In genomic region chr1:181539846-181540769, GRCm38 (mm10) we compare ENCODE assay signal across 11 mouse cellular contexts. TPM values are rescaled to one million over a fixed set of nuclear protein-coding genes. Genes with fewer than 3 reads are reported as not detected.
DNase-seq lines count a peak whose midpoint lies in the region; ATAC-seq lines count a peak whose summit lies in the region.
"Had no signal": no experiment of that assay in that cellular context is flagged by ENCODE, and none has a peak within 500 bp of the region (broad histone marks: within the 10 kb centered on the region; RNA-seq: fewer than 3 reads in every experiment).

No protein-coding gene starts in this region.

- no peak overlapping the region for H3K4me3 ChIP-seq in liver, embryonic 12.5 days
- no peak overlapping the region for H3K4me3 ChIP-seq in intestine, embryonic 16.5 days (ENCODE audit: low read length)
- no peak overlapping the region for H3K4me3 ChIP-seq in limb, embryonic 11.5 days (ENCODE audit: low read depth, low read length)
- H3K4me3 ChIP-seq in hindbrain, embryonic 13.5 days, result no peak overlapping the region
- H3K4me3 ChIP-seq: heart, embryonic 10.5 days had no signal

- H3K36me3 ChIP-seq in liver, embryonic 12.5 days, result no peaks in the 10 kb centered on the region
- no peaks in the 10 kb centered on the region for H3K36me3 ChIP-seq in intestine, embryonic 16.5 days (ENCODE audit: control insufficient read depth, insufficient read depth, low read length)
- no peaks in the 10 kb centered on the region for H3K36me3 ChIP-seq in limb, embryonic 11.5 days (ENCODE audit: control insufficient read depth, insufficient read depth, low read length)
- H3K36me3 ChIP-seq in splenic B cell, adult 2 months (ENCODE audit: control insufficient read depth, insufficient read depth, low read length, poor library complexity, severe bottlenecking), result no peaks in the 10 kb centered on the region
- H3K36me3 ChIP-seq in hindbrain, embryonic 13.5 days, result no peaks in the 10 kb centered on the region
- H3K36me3 ChIP-seq: heart, embryonic 10.5 days had no signal

- H3K4me1 ChIP-seq in liver, embryonic 12.5 days, result no peaks in the 10 kb centered on the region; the same call in 1 of the 2 replicates
- H3K4me1 ChIP-seq in intestine, embryonic 16.5 days (ENCODE audit: control insufficient read depth, insufficient read depth, low read length), result peaks cover 25% of the 10 kb centered on the region
- H3K4me1 ChIP-seq in limb, embryonic 11.5 days (ENCODE audit: control insufficient read depth, insufficient read depth, low read length), result peaks cover 13% of the 10 kb centered on the region
- H3K4me1 ChIP-seq in hindbrain, embryonic 13.5 days (replicated peaks), result peaks cover 10% of the 10 kb centered on the region

- no peak overlapping the region for H3K9ac ChIP-seq in liver, embryonic 12.5 days
- H3K9ac ChIP-seq in intestine, embryonic 16.5 days (ENCODE audit: low read depth, low read length), result no peak overlapping the region
- no peak overlapping the region for H3K9ac ChIP-seq in limb, embryonic 11.5 days (ENCODE audit: low read length)
- H3K9ac ChIP-seq in hindbrain, embryonic 13.5 days, result no peak overlapping the region

- DNase-seq in liver, result peak; percentile 35
- peak; percentile 39 for DNase-seq in limb, embryonic 11.5 days (ENCODE audit: low spot score)
- DNase-seq in splenic B cell, adult 2 months (ENCODE audit: low read depth, low spot score), result peak; percentile 12
- DNase-seq in gastrocnemius, adult 18-20 months (ENCODE audit: low spot score), result no peak
- DNase-seq in right cerebral cortex, adult 2 months (ENCODE audit: low spot score in 2 of 2), result no peak
- DNase-seq: cerebellum, postnatal 10 days had no signal

- H3K27ac ChIP-seq in liver, embryonic 12.5 days, result no peak overlapping the region
- peak overlapping the region; percentile 31 for H3K27ac ChIP-seq in intestine, embryonic 16.5 days (ENCODE audit: low read length)
- H3K27ac ChIP-seq in limb, embryonic 11.5 days (replicated peaks; ENCODE audit: low read depth, low read length), result no peak overlapping the region
- no peak overlapping the region; the same call in 1 of the 2 replicates for H3K27ac ChIP-seq in hindbrain, embryonic 13.5 days
- H3K27ac ChIP-seq: heart, embryonic 10.5 days had no signal

- ATAC-seq in liver, embryonic 12.5 days, result no peak
- ATAC-seq in intestine, embryonic 16.5 days, result peak; percentile 85
- no peak for ATAC-seq in limb, embryonic 11.5 days (ENCODE audit: insufficient number of reproducible peaks, low FRiP score, low TSS enrichment, low read depth)
- no peak for ATAC-seq in hindbrain, embryonic 13.5 days (ENCODE audit: low FRiP score)

- peaks cover 12% of the 10 kb centered on the region for H3K27me3 ChIP-seq in liver, embryonic 12.5 days (replicated peaks)
- 0 out of 2 replicates have a peak, but pooled peaks cover 2% of the 10 kb centered on the region for H3K27me3 ChIP-seq in intestine, embryonic 16.5 days (replicated peaks; ENCODE audit: control insufficient read depth, insufficient read depth, low read length)
- no peaks in the 10 kb centered on the region for H3K27me3 ChIP-seq in limb, embryonic 11.5 days (ENCODE audit: control insufficient read depth, insufficient read depth, low read length)
- H3K27me3 ChIP-seq in splenic B cell, adult 2 months (ENCODE audit: control insufficient read depth, insufficient read depth, low read length, poor library complexity, severe bottlenecking), result no peaks in the 10 kb centered on the region
- H3K27me3 ChIP-seq in hindbrain, embryonic 13.5 days, result peaks cover 4% of the 10 kb centered on the region; the same call in 1 of the 2 replicates

- no peaks in the 10 kb centered on the region for H3K9me3 ChIP-seq in liver, embryonic 12.5 days (replicated peaks)
- H3K9me3 ChIP-seq in intestine, embryonic 16.5 days (ENCODE audit: control insufficient read depth, low read length), result no peaks in the 10 kb centered on the region
- H3K9me3 ChIP-seq in limb, embryonic 11.5 days (ENCODE audit: control insufficient read depth, low read length), result no peaks in the 10 kb centered on the region
- H3K9me3 ChIP-seq in hindbrain, embryonic 13.5 days, result no peaks in the 10 kb centered on the region
- H3K9me3 ChIP-seq: heart, embryonic 10.5 days had no signal

- 39% methylated on average over 22 of the region's 22 CpGs for WGBS in liver, embryonic 12.5 days (ENCODE audit: insufficient replicate concordance)
- 51% methylated on average over 22 of the region's 22 CpGs for WGBS in intestine, embryonic 16.5 days
- 60% methylated on average over 22 of the region's 22 CpGs for WGBS in limb, embryonic 11.5 days
- 71% methylated on average over 22 of the region's 22 CpGs for WGBS in hindbrain, embryonic 13.5 days

- H3K4me2 ChIP-seq in liver, embryonic 12.5 days, result no peak overlapping the region
- no peak overlapping the region for H3K4me2 ChIP-seq in intestine, embryonic 16.5 days (ENCODE audit: low read depth, low read length)
- H3K4me2 ChIP-seq in limb, embryonic 11.5 days (ENCODE audit: low read depth, severe bottlenecking), result no peak overlapping the region
- H3K4me2 ChIP-seq in hindbrain, embryonic 13.5 days, result no peak overlapping the region

RNA-seq across cellular contexts. Expression of gene Ccdc121, which starts 28.9 kb away (rescaled TPM):
- polyA plus RNA-seq in liver, embryonic 12.5 days (2016; fragmentation: Nextera tagmentation; extraction: Ambion mirVana), result not detected in 2 replicates
- polyA plus RNA-seq in intestine, embryonic 16.5 days (2015; fragmentation: Nextera tagmentation; extraction: Ambion mirVana), result not detected in 2 replicates
- polyA plus RNA-seq in limb, embryonic 11.5 days (2014; fragmentation: Nextera tagmentation; extraction: Ambion mirVana), result 0.16 TPM in 1 of 2 replicates, not detected in the other
- total RNA-seq in gastrocnemius, adult 18-20 months (2021), result not detected
- not detected in 2 replicates for polyA plus RNA-seq in hindbrain, embryonic 13.5 days (2015; fragmentation: Nextera tagmentation; extraction: Ambion mirVana)
- polyA plus RNA-seq: forebrain, embryonic 11.5 days; heart, embryonic 10.5 days had no signal

RNA-seq across cellular contexts. Expression of gene Dnah14, which starts 36.3 kb away (rescaled TPM):
- polyA plus RNA-seq in liver, embryonic 12.5 days (2016; fragmentation: Nextera tagmentation; extraction: Ambion mirVana), result 2.8 and 2.9 TPM in 2 replicates
- polyA plus RNA-seq in intestine, embryonic 16.5 days (2015; fragmentation: Nextera tagmentation; extraction: Ambion mirVana), result 1.1 and 1.2 TPM in 2 replicates
- 1.8 and 1.9 TPM in 2 replicates for polyA plus RNA-seq in limb, embryonic 11.5 days (2014; fragmentation: Nextera tagmentation; extraction: Ambion mirVana)
- total RNA-seq in gastrocnemius, adult 18-20 months (2021), result under 1 TPM in 1 of 2 experiments, not detected in 1; 0.55 TPM
- polyA plus RNA-seq in hindbrain, embryonic 13.5 days (2015; fragmentation: Nextera tagmentation; extraction: Ambion mirVana), result 0.65 TPM in 2 replicates

Comparison
In these comparisons a context has a peak if more than half of its experiments do, and no peak if none do; other contexts are left out.
1. DNase-seq: peak in liver (single experiment), limb, embryonic 11.5 days (single experiment) and splenic B cell, adult 2 months (single experiment); none in gastrocnemius, adult 18-20 months (single experiment) and right cerebral cortex, adult 2 months (0 of 2).